26 mouse cellular contexts compared by ENCODE assay signal in genomic region chr1:164489961-164490594, GRCm38 (mm10). TPM values are rescaled to one million over a fixed set of nuclear protein-coding genes. Genes with fewer than 3 reads are reported as not detected.
DNase-seq lines count a peak whose midpoint lies in the region; ATAC-seq lines count a peak whose summit lies in the region.
"Had no signal": no experiment of that assay in that cellular context is flagged by ENCODE, and none has a peak within 500 bp of the region (broad histone marks: within the 10 kb centered on the region; RNA-seq: fewer than 3 reads in every experiment).

No protein-coding gene starts in this region.

- H3K27ac ChIP-seq in midbrain, embryonic 11.5 days (ENCODE audit: low read depth, low read length): no peak overlapping the region
- H3K27ac ChIP-seq in midbrain, embryonic 10.5 days (replicated peaks): no peak overlapping the region
- H3K27ac ChIP-seq: embryonic facial prominence, embryonic 13.5 days; embryonic facial prominence, embryonic 15.5 days; forebrain, embryonic 10.5 days; forebrain, embryonic 12.5 days had no signal

- H3K9ac ChIP-seq in midbrain, embryonic 11.5 days (ENCODE audit: low read length): no peak overlapping the region
- H3K9ac ChIP-seq: embryonic facial prominence, embryonic 13.5 days; embryonic facial prominence, embryonic 15.5 days; forebrain, embryonic 12.5 days had no signal

- H3K4me2 ChIP-seq in midbrain, embryonic 11.5 days: no peak overlapping the region
- H3K4me2 ChIP-seq: embryonic facial prominence, embryonic 13.5 days; embryonic facial prominence, embryonic 15.5 days; forebrain, embryonic 12.5 days had no signal

- H3K4me1 ChIP-seq in midbrain, embryonic 11.5 days (ENCODE audit: control insufficient read depth, insufficient read depth, low read length): no peaks in the 10 kb centered on the region
- no peaks in the 10 kb centered on the region for H3K4me1 ChIP-seq in midbrain, embryonic 10.5 days
- H3K4me1 ChIP-seq: embryonic facial prominence, embryonic 13.5 days; forebrain, embryonic 10.5 days; forebrain, embryonic 12.5 days had no signal

- no peaks in the 10 kb centered on the region for H3K36me3 ChIP-seq in midbrain, embryonic 11.5 days (ENCODE audit: control insufficient read depth, insufficient read depth, low read length)
- no peaks in the 10 kb centered on the region for H3K36me3 ChIP-seq in midbrain, embryonic 10.5 days
- H3K36me3 ChIP-seq: embryonic facial prominence, embryonic 13.5 days; embryonic facial prominence, embryonic 15.5 days; forebrain, embryonic 10.5 days; forebrain, embryonic 12.5 days; G1E had no signal

- ATAC-seq in midbrain, embryonic 11.5 days (ENCODE audit: low FRiP score): no peak
- ATAC-seq: activated CD4-positive, CD25-positive, alpha-beta regulatory T cell, adult 4 months; forebrain, embryonic 14.5 days; forebrain, embryonic 16.5 days; Patski had no signal

- no peak overlapping the region for H3K4me3 ChIP-seq in midbrain, embryonic 11.5 days (ENCODE audit: low read depth, low read length)
- no peak overlapping the region for H3K4me3 ChIP-seq in midbrain, embryonic 10.5 days
- H3K4me3 ChIP-seq: embryonic facial prominence, embryonic 13.5 days; embryonic facial prominence, embryonic 15.5 days; erythroblast, embryonic 14.5 days; forebrain, embryonic 10.5 days; forebrain, embryonic 12.5 days had no signal

- no peaks in the 10 kb centered on the region for H3K9me3 ChIP-seq in midbrain, embryonic 11.5 days (ENCODE audit: control insufficient read depth, low read length)
- H3K9me3 ChIP-seq in midbrain, embryonic 10.5 days (replicated peaks): no peaks in the 10 kb centered on the region
- H3K9me3 ChIP-seq: embryonic facial prominence, embryonic 13.5 days; embryonic facial prominence, embryonic 15.5 days; forebrain, embryonic 10.5 days; forebrain, embryonic 12.5 days; G1E had no signal

- WGBS in midbrain, embryonic 11.5 days: 87% methylated on average over 3 of the region's 3 CpGs
- 90% methylated on average over 3 of the region's 3 CpGs for WGBS in midbrain, embryonic 10.5 days

- H3K27me3 ChIP-seq in midbrain, embryonic 11.5 days (ENCODE audit: control insufficient read depth, insufficient read depth, low read length): no peaks in the 10 kb centered on the region
- H3K27me3 ChIP-seq in midbrain, embryonic 10.5 days (ENCODE audit: low read depth, poor library complexity, severe bottlenecking): no peaks in the 10 kb centered on the region
- H3K27me3 ChIP-seq: embryonic facial prominence, embryonic 13.5 days; embryonic facial prominence, embryonic 15.5 days; forebrain, embryonic 12.5 days; Patski had no signal

- peak; percentile 35 for DNase-seq in midbrain, embryonic 11.5 days (ENCODE audit: low spot score, missing footprints)
- no peak for DNase-seq in midbrain, embryonic 10.5 days (ENCODE audit: low spot score)
- DNase-seq in ES-CJ7 (ENCODE audit: low read depth, low spot score) (peak; percentile 70), R1 (ENCODE audit: low read depth, low spot score) (peak; percentile 69)
- DNase-seq in cerebellum, adult 11 months: no peak
- DNase-seq in kidney, postnatal 10 days: no peak
- DNase-seq in testis, postnatal 14 days (ENCODE audit: low spot score): no peak
- DNase-seq: adrenal gland, adult 8-10 months; adrenal gland, postnatal 14 days; adrenal gland, postnatal 36 days; cerebellum, adult 18-20 months; cerebellum, adult 8-10 months; cerebellum, adult 9-11 months; cerebellum, postnatal 14 days; cerebellum, postnatal 36 days; embryo, embryonic 11 days had no signal

RNA-seq across cellular contexts. Expression of gene Atp1b1, which starts 31.9 kb away (rescaled TPM):
- polyA plus RNA-seq in midbrain, embryonic 11.5 days (2014; fragmentation: Nextera tagmentation; extraction: Ambion mirVana): 35.5 and 36.7 TPM in 2 replicates
- 18.7 and 26.8 TPM in 2 replicates for polyA plus RNA-seq in midbrain, embryonic 10.5 days (2016; fragmentation: Nextera tagmentation; extraction: Ambion mirVana)
- polyA plus RNA-seq: erythroblast, embryonic 14.5 days; G1E had no signal

Comparison
In these comparisons a context has a peak if more than half of its experiments do, and no peak if none do; other contexts are left out.
1. DNase-seq: peak in midbrain, embryonic 11.5 days (single experiment), ES-CJ7 (single experiment) and R1 (single experiment); none in midbrain, embryonic 10.5 days (single experiment), cerebellum, adult 11 months (single experiment), kidney, postnatal 10 days (single experiment) and testis, postnatal 14 days (single experiment).